Mouse (Mus musculus) lung, postnatal 25 days (tissue): ENCODE measurements around the gene Hipk1.
"Not testable (repeated sequence)": the region's sequence is repeated elsewhere in the genome, so short reads cannot be mapped to it uniquely, and the experiment has no call there.

Experiments
- DNase-seq: peaks from one replicate; pipeline ENCODE4 v3.0.0; 2022; ENCODE audit warnings: low spot score

Gene Hipk1

GRCm38 (mm10) chr3:103792566-103792965, 1.2 kb upstream of the Hipk1 start:
- no peak for DNase-seq

- DNase-seq, result not testable (repeated sequence)
Observed at GRCm38 (mm10) chr3:103792111-103792406, 696 bp upstream of the Hipk1 start.

GRCm38 (mm10) chr3:103790346-103791145, 817 bp downstream of the Hipk1 start:
- no peak for DNase-seq

- peak; percentile 80 for DNase-seq
Observed at GRCm38 (mm10) chr3:103789891-103790345, 1.4 kb downstream of the Hipk1 start.

- DNase-seq, result no peak
Observed at GRCm38 (mm10) chr3:103789096-103789495, 2.3 kb downstream of the Hipk1 start.

GRCm38 (mm10) chr3:103787225-103787624, 4.1 kb downstream of the Hipk1 start:
- peak; percentile 78 for DNase-seq

DNA sequence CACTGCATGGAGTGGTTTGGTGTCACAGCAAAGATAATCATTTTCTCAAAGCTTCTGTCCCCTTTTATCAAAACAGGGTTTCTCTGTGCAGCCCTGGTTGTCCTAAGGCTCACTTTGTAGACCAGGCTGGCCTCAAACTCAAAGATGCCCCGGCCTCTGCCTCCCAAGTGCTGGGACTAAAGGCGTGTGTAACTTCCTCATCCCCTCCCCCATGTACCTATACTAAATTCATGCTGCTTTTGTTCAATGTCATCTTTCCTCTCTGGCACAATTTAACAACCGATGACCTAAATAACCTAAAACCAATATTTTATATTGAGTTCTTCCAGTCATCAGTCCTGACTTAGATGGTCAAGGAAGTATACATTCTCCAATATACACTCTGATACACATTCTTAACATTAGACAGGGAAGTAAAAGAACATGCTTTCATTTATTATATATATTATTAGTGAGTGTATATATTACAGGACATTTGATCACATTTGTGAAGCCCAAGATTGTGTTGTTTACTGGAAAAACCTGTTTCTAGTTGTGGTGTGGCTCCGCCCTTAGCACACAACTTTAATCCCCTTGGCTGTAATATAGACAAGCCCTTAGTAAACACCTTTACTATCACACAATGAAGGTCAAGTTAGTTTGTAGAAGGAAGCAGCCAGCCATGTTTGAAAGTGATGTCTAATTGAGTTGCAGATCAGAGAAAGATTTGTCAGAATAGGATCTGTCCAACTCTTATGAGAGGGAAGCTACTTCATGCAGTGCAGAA, 8.3 kb downstream of the Hipk1 start:
- DNase-seq, result no peak

- DNase-seq, result no peak
Observed at GRCm38 (mm10) chr3:103780777-103781176, 10.6 kb downstream of the Hipk1 start.

- no peak for DNase-seq
Observed at GRCm38 (mm10) chr3:103780271-103780670, 11.1 kb downstream of the Hipk1 start.

- no peak for DNase-seq
Observed at GRCm38 (mm10) chr3:103779183-103779582, 12.2 kb downstream of the Hipk1 start.

DNA sequence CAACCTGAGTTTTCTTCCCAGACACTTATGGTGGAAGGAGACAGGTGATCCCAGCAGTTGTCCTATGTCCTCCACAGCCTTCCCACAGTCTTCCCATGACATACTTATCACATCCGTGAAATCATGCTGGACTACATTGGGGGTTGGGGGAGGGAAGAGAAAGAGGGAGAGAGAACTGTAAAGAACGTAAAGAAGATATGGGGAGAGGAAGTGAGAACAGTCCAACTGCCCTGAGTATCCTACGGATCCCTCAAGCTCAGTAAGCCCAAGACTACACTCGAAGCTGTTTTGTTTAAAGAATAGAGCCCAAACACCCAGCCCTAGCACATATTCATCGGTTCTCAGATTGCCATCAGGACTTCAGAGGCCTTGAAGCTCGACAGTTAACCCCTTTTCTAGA, 12.7 kb downstream of the Hipk1 start:
- no peak for DNase-seq

DNA sequence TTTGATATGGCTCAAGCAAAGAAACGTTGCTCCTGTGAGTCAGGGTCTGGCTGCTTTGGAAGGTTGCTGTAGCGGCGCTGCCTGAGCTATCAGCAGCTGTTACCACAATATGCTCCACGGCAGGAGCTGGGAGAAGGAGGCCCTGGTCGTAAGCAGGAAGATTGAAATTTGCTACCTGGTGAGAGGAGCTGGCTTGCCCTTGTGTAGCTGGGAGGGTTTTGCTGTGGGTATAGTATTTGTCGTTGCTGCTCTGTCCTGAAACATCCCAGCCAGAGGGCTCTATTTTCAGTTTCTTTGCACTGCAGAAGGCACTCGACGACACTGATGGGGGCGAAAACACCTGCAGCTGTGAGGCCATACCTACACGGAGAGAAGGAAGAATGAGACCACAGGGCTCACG, 13.4 kb downstream of the Hipk1 start:
- no peak for DNase-seq

DNA sequence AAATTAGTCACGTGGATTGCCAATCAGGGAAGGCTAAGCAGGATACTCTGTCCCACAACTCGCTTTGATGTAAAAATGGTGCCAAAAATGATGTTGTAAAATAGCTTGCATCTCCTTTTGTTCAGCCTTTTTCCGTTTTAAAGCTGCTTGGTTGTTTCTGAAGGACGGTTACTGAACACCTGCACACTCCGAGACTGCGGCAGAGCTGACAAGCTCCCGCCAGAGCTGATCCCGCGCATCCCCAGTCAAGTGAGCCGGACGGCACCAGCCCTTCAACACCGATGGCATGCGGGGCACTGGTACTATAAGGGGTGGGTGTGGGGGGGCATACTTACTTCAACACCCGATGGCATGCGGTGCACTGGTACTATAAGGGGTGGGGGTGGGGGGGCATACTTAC, 17.4 kb downstream of the Hipk1 start:
- DNase-seq, result no peak

GRCm38 (mm10) chr3:103773508-103773907, 17.9 kb downstream of the Hipk1 start:
- DNase-seq, result no peak

DNA sequence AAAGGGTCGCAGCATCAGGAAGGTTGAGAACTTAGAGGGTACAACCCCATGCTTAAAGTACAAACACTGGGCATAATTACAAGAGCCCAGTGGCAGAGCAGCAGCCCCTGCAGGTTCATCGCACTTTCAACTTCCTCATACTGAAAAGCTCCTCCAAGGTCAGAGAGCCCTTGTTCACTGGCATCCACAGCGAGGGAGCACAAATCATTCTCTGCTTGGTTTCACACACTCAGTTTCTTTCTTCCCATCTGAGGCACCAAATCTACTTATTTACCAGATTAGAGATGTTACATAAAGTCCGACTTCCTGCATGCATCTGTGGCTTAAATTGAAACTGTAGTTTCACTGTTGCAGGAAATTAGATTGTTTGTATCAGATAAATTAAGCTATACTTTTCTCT, 18.5 kb downstream of the Hipk1 start:
- DNase-seq, result no peak

GRCm38 (mm10) chr3:103771531-103772130, 19.7 kb downstream of the Hipk1 start:
- DNase-seq, result peak; percentile 86

DNA sequence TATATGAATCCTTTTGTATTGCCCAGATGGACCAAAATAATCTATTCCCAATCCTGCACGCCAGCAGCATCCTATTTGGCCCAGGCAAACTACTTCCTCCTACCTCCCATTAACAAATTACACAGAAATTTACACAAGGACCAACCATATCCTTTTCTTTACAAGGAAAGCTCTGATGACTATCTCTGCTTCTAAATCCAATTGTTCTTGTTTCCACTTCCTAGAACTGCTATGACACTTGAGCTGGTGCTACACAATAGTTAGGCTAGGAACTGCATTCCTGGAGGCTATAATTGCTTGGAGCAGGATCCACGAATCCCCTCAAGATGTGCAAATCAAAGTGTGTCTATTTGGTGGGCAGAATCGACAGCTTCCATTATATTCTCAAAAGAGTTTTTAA, 24.6 kb downstream of the Hipk1 start:
- DNase-seq, result no peak

- no peak for DNase-seq
Observed at GRCm38 (mm10) chr3:103759261-103759970, 31.9 kb downstream of the Hipk1 start.

DNA sequence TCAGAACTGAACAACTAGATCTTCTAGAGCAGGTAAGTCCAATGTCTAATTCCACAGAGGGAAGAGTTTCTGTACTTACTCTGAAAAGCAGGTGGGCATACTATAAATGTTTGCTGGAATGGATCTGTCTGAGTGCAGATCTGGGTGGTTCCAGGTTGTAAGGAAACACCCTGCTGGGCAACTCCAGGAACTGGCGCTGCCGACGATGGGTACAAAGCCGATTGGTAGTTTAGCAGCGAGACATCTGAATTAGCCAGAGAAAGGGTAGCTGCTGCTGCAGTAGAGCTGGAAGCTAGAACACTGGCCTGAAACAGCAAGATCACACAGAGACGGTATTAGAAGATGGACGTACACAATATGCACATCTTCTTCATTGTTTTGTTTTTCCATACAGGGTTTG, 32.9 kb downstream of the Hipk1 start:
- no peak for DNase-seq

DNA sequence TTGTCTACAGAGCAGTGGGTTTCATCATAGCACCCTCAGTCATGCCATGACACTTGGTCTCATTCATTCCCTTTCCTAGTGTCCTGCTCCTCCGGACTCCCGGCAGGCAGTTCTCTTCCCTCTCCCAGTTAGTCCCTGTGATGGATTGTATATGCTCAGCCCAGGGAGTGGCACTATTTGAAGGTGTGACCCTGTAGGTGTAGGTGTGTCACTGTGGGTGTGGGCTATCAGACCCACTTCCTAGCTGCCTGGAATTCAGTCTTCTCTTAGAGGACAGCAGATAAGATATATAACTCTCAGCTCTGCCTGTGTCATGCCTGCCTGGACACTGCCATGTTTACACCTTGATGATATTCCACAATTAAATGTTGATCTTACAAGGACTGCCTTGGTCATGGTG, 34.4 kb downstream of the Hipk1 start:
- no peak for DNase-seq

- no peak for DNase-seq
Observed at GRCm38 (mm10) chr3:103755351-103755750, 36.0 kb downstream of the Hipk1 start.

GRCm38 (mm10) chr3:103751558-103751957, 39.8 kb downstream of the Hipk1 start:
- no peak for DNase-seq
